Mouse (Mus musculus) urinary bladder, postnatal 36 days (tissue): ENCODE data around the gene Azgp1.
"Not testable (repeated sequence)": the region's sequence is repeated elsewhere in the genome, so short reads cannot be mapped to it uniquely, and the experiment has no call there.

Experiments used
- DNase-seq, 2 experiments: peaks; one replicate each; pipeline ENCODE4 v3.0.0; 2022; ENCODE audit warnings: low spot score in 2 of 2, mixed read lengths in 1 of 2

Azgp1 gene

DNA sequence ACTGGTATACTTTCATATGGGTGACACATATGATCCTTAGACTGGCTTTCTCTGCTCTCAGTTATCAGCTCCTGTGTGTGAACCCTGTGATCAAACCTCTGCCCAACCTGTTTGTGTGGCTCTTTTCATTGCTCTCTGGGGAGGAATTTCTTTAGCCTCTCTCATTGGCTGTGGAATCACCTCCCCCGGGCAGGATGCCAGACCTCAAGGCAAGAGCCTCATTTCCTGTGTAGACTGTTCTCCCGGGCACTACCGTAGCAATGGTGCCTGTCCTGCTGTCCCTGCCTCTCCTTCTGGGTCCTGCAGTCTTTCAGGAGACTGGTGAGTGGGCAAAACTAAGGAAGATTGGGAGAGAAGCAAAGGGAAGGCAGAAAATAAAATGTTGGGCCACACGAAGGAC is at the start of gene Azgp1:
Gene Azgp1 (plus strand): TSS at position 221 of the 400 bp plus-strand sequence.
- DNase-seq, result peak in 1 of 2 experiments; percentile 16

DNA sequence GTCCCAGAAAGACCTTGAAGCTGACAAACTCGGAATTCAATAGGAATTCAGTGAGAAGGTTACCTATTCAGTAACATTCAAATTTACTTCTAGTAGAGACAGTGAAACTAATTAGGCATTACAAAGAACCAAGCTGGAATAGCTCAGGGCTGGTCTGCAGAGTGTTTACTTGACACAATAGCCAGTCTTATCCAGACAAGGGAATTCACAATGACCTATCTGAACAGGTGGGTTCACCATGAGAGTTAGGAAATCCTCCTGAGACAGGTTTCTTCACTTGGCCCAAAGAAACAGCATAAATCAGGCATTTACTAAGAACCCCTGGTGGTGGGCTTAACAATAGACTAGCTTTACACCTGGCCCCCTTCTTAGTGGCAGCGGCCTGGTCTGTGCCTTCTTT is 47.4 kb upstream of the Azgp1 start:
- DNase-seq, result not testable (repeated sequence)

DNA sequence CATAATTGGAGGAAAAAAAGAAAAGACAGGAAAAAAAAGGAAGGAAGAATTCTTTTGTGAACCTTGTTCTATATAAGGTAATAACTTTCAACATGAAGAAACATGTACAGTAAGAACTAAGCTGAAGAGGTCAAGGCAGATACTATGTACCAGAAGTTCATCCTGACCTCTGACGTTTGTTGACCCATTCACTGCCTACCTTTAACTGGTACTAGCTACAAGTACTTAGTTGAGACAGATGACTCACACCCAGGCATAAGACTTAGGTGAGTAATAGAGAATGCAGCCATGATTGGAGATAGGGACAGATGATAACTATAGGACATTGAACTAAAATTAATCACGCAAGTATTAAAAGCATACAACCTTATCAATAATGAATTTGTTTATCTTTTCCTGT is 44.8 kb upstream of the Azgp1 start:
- DNase-seq, result no peak

DNA sequence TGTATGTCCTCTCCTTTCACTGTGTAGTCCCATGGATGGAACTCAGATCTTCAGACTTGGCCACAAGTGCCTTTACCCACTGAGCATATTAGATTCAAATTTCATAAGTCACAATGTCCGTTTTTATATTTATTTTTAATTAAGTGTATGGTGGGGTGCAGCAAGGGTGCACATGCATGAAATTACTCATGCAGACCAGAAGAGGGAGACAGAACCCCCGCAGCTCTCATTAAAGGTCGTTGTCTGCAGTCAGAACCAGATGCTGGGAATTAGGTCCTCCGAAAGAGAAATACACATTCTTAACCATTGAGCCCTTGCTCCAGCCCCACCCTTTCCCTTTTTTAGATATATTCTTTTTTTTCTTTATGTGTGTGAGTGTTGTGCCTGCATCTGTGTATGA is 44.1 kb upstream of the Azgp1 start:
- DNase-seq, result no peak

DNA sequence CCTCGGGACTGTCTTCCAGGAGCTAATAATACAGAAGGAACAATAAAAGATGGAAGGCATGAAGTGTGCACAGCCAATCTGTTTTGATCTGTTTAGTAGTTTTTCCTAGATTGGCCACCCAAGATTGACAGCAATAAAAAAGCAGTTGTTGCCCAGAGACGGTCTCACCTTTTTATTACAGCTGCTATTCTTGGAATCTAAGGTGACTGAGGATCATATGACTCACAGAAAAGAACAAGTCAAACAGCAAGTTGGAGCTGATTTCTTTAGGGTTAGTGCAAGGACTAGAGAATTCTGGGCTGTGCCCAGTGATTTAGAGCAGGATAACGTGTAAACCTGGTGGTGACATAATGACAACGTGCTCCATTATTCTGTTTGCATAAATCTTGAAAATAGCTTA is 40.4 kb upstream of the Azgp1 start:
- DNase-seq, result no peak

DNA sequence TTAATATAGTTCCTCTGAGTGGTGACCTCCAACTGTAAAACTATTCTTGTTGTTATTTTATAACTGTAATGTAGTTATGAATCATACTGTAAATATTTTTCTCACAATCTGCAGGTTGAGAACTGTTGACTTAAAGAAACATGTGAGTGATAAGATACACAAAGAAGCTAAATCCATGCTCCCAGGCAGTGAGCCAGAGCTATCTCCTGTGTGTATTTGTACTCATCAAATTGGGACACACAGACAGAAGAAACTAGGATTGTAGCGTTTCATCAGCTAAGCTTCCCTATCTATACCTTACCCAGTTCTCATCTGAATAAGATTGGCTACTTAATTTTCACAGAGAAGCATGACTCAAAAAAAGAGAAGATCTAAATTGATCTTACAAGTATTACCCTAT is 38.2 kb upstream of the Azgp1 start:
- no peak for DNase-seq

DNA sequence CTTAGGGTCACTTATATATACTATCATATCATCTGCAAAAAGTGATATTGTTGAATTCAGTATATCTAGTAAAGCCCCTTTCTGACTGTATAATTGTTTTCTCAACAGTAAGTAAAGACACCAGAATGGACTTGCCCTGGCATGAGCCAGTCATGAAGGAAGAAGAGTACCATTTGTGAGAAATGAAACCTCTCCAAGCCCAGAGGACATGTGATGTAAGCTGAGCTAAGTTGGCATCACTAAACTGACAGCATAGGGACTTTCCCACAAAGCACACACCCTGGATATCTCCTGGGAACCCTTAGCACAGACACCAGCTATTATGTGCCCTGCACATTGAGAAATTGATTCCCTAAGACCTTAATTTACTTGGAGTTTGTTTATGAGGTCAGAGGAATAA is 34.0 kb upstream of the Azgp1 start:
- no peak for DNase-seq

DNA sequence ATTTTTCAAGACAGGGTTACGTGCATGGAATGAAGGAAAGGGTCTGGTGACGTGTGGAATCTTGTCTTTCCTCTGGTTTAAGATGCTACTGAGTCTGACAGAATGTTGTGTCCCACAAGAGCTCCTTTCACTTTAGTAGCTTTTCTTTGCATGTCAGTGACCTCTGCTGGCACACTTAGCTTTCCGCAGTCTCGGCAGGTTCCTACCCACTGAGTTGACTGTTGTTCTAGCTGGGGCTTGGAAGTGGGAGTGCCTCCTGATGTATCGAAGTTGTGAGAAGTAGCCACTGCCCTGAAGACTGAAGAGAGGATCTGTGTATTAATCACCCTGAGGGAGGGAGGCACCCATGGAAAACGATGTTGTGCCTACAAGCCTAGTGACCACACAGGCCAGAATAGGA is 30.1 kb upstream of the Azgp1 start:
- DNase-seq, result peak; percentile 36 to 39

DNA sequence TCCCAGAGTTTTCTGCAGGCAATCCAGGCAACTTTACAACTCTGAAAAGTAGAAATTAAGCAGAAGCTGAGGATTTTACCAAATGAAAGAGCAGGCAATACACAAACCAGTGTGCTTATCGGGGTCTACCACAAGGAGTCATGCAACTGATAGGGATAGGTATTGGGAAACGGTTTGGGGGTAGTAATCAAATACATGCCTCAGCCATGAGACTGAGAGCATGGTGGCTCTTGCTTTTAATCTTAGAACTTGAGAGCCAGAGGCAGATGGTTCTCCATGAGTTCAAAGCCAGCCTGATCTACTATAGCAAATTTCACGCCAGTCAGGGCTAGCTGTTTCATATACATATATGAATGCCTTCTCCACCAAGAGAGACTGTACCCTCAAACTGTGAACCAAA is 24.9 kb upstream of the Azgp1 start:
- DNase-seq, result no peak

DNA sequence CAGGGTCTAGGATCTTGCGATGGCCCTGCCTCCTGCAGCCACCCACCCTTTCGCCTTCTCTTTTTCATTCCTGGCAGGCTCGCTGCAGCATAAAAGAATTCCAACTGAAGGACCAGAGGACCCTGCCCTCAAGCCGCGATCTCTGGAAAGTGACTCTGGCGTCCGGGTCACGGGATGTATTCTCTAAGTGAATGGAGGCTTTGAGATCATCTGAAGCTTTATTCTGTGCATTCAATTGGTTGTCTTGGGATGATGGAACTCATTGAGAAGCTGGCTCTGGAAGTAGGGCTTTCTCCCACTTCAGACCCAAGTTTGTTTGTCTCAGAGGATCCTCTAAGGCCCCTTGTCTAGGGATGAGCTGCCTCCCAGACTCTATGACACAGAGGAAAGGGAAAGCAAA is 18.4 kb upstream of the Azgp1 start, which contains the start of gene Gjc3:
Gene Gjc3 (minus strand): TSS at position 154 of the 400 bp plus-strand sequence.
- no peak for DNase-seq

DNA sequence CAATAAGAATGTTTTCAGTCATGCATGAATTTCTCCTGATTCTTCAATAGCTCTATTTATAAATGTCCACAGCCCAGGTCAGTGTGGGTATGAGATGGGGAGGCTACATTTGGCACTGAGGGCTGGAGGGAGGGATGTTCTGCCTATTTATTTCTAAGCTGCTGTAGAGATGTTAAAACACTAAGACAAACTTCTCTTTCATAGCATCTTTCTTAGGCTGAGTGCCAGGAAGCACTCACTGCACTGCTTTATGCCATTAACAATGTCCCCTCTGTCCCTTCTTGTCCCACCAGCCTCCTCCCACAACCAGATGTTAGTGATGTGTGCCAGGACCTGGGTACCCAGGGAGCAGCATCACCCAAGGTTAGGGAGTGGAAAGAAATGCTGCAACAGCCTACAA is 14.8 kb upstream of the Azgp1 start:
- DNase-seq, result no peak

DNA sequence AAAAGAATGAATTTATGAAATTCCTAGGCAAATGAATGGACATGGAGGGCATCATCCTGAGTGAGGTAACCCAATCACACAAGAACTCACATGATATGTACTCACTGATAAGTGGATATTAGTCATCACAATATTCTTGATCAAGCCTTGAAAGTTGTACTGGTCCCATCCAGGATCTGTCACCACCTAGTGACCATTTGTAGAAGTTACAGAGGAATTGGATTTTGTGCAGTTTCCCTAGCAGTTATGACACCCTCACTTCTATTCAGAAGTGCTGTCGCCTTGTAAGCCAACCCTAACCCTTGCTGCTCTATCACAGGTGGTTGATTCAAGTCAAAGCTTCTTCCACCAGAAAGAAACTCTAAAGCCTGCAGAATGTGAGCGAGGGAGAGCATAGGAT is 8.2 kb upstream of the Azgp1 start:
- DNase-seq, result no peak

DNA sequence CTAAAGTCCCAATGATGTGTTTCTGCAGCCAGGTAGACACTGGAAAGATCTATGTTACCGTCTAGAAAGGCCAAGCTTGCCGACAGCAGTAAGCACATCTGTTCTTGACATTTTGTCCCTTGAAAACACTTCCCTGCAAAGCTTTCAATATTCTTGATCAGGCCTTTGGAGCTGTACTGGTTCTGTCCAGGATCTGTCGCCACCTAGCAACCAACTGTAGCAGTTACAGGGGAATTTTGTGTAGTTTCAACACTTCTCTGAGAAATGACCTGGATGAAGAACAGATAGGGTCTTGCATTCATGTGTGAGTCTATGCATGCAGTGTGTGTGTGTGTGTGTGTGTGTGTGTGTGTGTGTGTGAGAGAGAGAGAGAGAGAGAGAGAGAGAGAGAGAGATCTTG is 7.6 kb upstream of the Azgp1 start:
- DNase-seq, result no peak

DNA sequence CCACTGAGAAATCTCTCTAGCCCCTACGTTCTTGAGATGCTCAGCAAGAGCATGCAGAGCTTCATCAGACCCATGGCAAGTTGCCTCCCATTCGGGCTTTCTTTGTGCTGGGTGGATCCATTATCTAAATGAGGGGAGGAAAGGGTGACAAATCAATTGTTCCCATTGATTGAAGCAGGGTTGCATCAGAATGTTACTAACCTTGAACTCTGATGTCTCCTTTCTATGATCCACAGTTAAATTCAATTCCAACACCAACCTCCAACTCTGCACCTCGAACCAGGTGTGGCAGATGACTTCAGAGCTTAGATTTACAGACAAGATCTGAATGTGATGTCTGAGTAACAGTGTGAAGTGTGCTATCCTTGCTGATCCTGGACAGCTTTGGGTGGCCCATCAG is 6.6 kb upstream of the Azgp1 start:
- DNase-seq, result no peak

DNA sequence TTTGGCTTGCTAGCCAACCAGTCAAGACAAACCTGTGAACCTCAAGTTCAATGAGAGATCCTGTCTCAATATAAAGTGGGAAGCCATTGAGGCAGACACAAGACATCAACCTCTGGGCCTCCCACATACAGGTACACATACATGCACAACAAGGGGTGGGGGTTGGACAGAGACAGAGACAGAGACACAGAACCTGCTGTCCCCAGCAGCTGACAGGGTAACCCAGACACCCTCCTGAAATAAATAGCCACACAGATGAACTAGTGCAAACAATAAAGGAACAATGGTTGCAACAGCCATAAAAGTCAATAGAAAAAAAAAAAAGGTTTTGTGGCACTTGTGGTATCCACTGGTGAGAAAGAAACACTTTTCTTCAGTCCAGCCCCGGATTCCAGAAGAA is 5.9 kb upstream of the Azgp1 start:
- no peak for DNase-seq

DNA sequence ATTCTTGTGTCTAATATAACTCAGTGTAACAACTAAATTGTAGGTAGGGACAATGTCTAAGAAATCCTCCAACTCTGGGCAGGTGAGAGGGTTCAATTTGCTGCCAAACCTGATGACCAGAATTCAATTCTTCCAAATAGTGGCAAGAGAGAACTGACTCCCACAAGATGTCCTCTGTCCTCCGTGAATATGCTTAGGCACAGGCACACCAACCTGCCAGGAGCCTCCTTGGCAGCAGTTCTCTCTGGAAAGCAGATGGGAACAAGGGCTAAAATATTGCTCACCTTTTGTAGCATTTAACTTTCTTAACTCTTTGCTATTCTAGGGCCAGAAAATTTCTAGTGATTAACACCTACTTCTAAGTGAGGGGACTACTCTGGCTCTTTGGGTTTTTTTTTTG is 4.0 kb upstream of the Azgp1 start:
- DNase-seq, result no peak

DNA sequence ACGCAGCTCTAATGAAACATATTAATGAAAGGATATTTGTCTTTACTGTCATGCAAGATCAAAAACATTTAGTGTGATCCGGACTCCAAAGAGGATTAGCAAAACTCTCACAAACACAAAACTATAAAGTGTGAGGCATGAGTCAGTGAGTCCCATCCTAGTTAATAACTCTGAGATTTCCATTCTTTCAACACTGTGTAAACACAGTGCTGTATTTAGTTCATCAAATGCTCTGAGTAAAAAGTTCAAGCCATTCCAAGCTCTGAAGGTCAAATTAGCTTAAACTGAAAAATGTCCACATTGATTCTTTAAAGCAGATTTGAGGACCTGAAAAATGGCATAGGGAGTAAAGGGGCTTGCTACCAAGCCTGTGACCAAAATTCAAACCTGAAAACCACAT is 2.2 kb upstream of the Azgp1 start:
- no peak for DNase-seq

DNA sequence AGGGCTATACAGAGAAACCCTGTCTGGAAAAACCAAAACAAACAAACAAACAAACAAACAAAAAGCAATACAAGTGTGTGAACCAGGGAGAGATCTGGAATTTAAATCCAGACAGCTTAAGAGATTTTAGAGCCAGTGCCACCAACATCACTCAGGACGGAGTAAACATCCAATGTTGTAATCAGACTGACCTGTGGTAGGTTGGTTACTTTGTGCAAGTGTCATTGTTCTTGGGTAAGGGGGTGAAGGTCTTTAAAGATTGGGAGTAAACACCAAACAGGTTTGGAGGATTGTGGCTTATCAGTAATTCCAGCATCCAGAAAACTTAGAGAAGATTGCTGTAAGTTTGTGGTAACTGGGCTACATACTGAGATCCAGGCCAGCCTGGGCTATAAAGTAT is 5.0 kb downstream of the Azgp1 start:
- DNase-seq, result no peak

DNA sequence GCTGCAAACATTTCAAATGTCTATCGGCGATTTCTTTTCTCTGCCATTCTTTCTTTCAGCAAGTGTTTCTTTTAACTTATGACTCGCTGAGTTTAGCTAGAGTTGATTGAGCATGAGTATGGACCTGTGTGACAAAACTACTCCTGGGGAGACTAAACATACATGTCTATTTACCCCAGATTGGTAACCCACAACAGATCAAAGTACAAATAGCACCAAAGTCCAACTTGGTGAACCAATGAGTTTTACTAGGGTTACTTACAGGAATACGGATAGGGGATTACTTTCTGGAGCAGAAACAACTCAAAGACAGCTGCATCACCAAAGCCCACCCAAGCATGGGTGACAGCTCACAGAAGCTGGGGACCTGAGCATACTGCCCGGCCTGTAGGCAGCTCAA is 28.1 kb downstream of the Azgp1 start:
- no peak for DNase-seq

DNA sequence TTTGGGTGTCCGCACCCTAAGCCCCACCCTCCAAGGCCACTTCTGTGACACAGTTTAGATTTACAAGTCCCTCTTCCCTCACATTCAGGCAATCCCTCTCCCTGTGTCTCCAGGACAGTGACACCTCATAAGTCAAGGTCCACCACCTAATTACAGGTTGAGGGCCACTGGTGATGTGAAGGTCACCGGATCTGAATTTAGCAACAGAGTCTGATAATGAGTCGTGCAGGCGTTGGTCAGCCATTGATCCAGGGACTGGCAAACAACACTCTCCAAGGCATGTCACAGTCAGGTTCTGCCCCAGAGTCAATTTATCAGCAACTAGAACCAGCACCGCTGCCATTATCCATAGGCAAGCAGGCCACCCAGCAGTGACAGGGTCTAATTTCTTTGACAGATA is 31.1 kb downstream of the Azgp1 start:
- DNase-seq, result no peak

DNA sequence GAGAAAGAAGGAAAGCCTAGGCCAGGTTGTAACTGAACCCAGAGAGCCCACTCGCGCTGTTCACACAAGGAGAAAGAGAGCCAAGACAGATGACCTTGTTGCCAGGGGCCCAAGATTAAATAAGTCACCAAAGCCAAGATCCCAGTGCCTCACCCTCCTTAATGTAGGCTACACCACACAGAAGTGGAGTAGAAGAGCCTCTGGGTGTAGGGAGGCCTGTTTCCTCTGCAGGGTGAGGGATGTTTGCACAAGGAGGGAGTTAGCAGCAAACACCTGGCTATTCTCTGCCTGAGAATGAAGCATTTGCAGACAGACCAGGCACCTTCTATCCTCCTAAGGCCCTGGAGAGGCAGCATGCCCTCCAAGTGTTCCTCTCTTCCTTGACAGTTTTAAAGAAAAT is 35.2 kb downstream of the Azgp1 start:
- DNase-seq, result no peak

DNA sequence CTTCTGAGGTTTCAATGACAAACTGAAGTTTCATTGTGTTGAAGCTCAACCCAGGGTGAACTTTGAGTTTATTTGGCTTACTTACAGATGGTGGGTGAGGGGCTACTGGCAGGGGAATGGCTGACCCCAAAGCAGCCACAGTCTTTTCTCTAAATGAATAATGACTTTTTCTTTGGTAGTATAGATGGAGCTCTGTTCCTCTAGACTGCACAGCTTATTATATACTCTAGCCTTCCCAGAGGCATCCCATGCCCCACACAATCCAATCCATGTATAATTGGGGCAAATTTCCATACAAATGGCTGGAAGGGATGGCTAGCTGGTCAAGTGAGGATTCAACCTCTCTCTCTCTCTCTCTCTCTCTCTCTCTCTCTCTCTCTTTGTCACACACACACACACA is 35.7 kb downstream of the Azgp1 start:
- DNase-seq, result no peak

DNA sequence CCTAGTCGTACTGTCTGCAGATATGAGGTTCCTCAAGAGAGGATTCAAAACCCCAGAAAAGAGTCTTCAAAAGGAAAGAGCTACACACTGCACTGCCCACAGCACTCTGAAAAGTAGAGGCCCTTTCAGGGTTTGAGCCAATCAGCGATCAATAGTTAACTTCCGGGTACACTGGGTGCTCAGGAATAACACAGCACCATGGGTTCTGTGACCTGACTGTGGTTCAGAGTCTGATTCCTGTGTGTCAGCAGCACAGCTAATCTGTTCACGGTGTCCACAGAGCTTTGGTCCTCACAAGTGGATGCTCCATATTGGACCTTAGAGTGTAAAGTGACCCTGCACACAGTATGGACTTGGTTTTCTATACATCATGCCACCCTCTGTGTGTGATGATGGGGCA is 38.3 kb downstream of the Azgp1 start:
- not testable (repeated sequence) for DNase-seq

DNA sequence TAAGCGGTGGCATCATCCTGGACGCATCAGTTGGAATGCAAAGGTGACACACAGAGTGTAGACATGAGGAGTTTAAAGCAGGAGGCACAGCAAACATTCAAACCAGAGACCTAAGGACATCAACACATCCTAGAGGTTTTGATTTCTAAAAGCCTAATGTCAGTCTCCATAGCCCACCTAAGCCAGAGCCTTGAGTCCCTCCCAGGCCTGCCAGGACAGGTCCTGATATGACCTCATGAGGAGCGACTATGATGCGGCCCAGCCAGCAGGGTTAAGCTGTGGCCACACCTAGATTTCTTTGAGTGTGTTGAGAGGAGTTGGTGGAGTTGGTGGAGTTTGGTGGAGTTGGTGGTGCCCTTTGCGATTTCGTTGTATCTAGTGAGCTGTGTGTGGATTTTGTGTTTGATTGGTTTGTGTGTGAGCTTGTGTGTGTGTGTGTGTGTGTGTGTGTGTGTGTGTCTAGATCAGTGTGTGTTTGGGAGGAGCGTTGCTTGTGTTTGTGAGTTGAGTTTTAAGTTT is 39.7 kb downstream of the Azgp1 start, which contains the start of the genes Smok3a and Smok3b:
Gene Smok3a (plus strand): TSS at position 301 of the 519 bp plus-strand sequence.
Gene Smok3b (plus strand): TSS at position 469 of the 519 bp plus-strand sequence.
- not testable (repeated sequence) for DNase-seq
